Mouse (Mus musculus): ENCODE data around the gene Gm29427.

The Gm29427 gene

DNA sequence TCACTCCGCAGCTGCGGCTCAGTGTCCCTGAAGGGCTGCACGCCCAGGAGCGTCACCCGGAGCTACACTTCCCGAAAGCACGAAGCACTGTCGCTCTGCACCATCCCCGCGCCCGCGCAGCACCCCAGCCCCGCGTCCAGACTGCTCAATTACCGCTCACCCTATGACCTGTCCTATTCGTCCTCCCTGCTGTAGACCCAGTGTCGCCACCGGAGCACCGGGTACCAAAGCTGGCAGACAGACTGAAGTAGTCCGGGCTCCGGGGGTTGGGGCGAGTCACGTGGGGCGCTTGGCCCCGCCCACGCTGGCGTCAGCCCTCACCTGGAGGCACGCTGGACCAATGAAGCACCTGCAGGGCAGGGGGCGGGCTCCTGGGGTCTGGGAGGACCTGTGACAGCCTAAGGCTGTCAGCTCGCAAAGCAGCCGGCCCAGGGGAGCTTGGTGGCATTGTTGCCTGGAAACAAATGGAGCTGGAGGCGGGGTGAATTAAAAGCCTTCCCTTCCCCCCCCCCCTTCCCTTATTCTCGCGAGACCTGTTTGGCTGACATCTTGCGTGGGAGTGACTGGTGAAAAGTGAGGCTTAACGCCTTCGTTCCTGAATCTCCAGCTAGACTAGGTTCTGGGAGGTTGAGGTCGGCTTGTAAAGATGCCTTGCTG, at the start of gene Gm29427:
Gene Gm29427 (minus strand): TSS at position 239 of the 657 bp plus-strand sequence.
- DNase-seq (ENCODE audit: low spot score in 2 of 2): peak; percentile 94 to 95

DNA sequence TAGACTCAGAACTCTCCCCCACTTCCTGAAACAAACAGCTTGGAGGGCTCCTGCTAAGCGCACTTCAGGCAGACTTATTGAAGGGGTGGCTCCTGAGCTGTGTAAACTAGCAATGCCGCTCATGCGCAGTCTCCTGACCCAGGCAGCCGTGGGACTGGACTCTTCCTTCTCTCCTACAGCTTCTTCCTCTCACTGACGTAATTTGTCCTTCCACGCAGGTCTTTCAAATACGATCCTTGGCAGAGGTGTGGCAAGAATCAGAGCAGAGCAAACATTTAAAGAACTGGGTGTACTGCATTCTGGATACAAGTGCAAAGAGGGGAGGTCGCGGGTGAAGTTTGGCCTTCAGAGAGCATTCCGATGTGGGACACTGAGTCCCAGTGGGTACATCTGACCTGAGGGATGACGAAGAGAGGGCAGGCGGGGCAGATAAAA, 48.4 kb upstream of the Gm29427 start:
- DNase-seq (ENCODE audit: low spot score in 2 of 2): no peak

DNA sequence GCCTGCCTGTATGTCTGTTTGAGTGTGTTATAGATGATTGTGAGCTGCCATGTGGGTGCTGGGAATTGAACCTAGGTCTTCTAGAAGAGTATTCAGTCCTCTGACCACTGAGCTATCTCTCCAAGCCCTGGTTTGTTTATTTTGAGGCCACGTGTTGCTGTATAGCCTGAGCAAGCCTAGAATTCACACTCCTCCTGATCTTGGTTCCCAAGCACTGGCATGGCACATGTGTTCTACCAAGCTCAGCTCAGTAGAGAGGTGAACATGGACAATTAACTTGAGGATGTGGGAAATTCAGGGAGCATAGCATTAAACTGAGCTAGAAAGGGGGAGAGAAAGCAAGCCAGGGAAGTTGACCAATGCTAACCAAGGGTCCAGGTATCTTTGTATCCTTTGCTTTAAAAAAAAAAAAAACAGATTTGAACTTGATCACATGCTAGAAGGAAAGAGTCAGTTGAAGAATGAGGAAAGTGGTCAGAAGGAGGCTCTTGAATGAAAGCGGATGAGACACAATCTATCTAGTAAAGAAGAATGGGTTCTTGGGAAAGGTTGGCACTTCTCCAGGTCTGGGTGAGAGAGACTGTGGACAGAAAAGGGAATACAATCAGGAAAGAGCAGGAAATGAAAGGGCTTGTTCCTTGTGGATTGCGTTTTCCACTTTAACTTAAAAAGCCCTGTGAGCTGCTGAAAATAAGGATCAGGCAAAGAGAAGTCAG, 46.6 kb upstream of the Gm29427 start:
- no peak for DNase-seq (ENCODE audit: low spot score in 2 of 2)

DNA sequence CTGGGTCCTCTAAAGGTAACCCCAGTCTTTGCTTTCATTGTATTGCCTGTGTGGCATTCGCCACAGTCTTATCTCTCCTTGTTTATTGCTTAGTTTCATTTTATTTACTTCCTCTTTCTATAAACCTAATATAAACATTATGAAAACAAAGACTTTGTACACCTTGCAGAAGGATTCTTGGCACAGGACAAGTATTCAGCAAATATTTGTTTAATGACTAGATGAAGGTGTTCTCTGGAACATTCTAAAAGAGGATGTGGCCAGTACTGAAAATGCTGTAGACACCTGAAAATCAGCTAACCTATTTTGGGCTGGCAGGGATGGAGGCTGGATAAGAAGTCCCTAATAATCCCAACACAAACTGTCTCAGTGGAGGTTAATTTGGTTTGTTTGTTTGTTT, 46.0 kb upstream of the Gm29427 start:
- no peak for DNase-seq (ENCODE audit: low spot score in 2 of 2)

DNA sequence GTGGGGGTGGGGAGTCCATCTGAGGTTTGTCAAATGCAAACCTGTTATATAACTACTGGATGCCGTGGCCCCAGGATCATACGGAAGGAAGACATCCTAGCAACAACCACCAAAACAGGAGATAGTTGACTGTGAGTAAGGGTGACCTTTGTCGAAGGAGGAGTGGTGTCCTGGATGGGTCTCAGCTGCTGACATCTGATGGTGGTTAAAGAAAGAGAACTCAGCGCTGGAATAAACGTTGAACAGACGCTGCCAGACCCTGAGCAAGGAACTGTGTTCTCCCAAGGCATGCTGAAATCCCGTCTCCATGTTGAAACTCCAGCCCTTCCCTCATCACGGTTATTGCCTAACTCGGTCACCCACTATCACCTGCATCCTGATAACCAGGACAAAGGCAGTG, 44.1 kb upstream of the Gm29427 start:
- DNase-seq (ENCODE audit: low spot score in 2 of 2): no peak

DNA sequence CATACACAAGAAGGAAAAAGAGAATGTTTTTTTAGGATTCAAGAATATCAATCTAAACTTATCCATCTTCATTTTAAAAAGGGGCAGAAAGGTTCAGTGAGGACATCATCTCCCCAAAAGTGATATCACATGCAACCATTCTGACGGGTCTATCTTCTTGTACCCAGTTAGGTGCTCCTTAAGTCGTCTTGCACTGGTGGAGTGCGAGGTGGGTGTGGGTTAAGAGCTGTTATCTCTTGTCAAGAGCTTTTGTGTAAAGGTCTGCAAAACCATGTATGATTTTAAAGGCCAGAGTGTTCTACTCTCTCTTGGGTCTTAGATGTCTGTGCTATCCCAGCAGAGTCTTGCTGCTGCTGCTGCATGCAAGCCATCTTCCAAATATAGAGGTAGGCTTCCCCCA, 31.2 kb upstream of the Gm29427 start:
- DNase-seq (ENCODE audit: low spot score in 2 of 2): no peak

DNA sequence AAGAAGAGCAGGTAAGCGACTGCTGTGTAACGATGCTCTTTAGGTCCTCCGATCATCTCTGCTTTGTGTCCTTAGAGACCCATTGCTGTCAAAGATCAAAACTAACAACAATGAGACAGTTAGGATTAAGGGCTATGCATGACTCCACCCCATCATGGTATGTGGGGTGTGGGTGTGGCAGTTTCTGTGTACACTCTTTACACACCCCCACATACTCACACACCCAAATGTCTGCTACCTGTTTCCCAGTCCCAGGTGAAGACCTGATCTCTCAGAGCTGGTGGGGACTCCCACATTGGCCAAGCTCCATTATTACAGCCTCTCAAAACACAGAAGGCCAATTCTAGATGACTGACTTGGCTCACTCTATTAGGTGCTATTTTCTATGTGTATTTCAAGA, 30.0 kb upstream of the Gm29427 start:
- no peak for DNase-seq (ENCODE audit: low spot score in 2 of 2)

DNA sequence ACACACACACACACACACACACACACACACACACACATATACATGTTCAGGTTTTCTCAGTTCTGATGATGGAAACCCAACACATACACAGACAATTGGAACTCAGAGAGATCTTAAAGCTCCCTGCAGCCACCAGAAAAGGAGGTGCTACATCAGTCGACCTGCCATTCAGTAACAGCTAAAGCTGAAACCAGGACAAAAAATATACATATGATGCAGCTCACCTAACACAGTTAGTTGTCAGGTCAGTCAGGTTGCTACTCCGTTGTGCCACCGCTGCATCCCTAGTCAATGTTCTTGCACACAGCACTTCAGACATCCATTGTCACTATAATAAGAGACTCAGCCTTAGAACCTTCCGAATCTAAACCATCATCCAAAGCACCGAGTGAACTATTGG, 29.4 kb upstream of the Gm29427 start:
- no peak for DNase-seq (ENCODE audit: low spot score in 2 of 2)

DNA sequence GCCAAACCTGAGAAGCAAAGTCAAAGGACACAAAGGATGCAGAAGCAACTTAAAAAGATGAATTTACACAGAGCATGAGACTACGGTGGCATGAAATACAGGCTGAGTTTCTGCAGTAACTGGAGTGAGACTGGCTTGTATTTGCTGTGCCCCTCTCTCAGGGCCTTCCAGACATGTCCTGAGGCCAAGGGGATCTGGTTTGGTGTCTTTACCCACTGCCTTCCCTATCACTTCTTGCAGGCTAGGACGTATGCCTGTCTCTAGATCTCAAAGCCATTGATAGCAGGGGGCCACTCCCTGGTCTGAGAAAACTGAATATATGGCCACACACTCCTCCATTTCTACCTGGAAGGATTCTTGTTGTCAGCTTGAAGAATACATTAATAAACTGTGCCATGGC, 28.6 kb upstream of the Gm29427 start:
- no peak for DNase-seq (ENCODE audit: low spot score in 2 of 2)

DNA sequence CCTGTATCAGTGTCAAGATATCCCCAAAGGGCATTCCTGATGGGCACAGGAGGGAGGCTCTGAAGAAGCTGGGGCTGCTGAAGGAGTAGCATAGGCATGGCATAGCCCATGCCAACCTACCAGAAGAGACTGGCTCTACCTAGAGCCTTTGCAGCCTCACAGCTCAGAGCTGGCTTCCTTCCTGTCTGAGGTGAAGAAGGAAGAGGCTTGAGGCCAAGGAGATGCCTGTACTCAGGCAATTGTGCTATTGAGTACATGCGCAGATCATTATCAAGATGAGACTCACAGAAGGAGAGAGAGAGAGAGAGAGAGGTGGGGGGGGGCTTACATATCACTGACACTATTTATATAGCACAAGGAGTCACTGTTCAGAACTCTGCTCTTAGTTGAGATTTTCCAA, 28.2 kb upstream of the Gm29427 start:
- DNase-seq (ENCODE audit: low spot score in 2 of 2): no peak

DNA sequence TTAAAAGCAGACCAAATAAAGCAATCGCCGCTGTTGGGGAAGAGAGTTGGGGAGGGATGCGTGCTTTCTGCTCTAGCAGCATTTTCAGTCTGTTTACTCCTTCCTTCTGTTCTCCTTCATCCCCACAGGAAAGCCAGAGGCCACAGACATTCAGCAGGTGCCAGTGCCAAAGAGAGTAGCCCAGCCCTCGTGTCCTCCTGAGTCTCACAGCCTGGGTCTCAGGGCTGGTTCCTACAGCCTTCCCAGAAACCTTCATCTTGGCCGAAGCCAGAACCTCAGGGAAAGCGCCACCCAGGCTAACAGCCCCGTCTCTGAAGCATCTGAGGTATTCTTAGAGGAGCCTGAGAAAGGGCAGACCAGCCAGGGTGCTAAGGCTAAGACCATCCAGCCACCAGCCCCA, 26.6 kb upstream of the Gm29427 start:
- no peak for DNase-seq (ENCODE audit: low spot score in 2 of 2)

DNA sequence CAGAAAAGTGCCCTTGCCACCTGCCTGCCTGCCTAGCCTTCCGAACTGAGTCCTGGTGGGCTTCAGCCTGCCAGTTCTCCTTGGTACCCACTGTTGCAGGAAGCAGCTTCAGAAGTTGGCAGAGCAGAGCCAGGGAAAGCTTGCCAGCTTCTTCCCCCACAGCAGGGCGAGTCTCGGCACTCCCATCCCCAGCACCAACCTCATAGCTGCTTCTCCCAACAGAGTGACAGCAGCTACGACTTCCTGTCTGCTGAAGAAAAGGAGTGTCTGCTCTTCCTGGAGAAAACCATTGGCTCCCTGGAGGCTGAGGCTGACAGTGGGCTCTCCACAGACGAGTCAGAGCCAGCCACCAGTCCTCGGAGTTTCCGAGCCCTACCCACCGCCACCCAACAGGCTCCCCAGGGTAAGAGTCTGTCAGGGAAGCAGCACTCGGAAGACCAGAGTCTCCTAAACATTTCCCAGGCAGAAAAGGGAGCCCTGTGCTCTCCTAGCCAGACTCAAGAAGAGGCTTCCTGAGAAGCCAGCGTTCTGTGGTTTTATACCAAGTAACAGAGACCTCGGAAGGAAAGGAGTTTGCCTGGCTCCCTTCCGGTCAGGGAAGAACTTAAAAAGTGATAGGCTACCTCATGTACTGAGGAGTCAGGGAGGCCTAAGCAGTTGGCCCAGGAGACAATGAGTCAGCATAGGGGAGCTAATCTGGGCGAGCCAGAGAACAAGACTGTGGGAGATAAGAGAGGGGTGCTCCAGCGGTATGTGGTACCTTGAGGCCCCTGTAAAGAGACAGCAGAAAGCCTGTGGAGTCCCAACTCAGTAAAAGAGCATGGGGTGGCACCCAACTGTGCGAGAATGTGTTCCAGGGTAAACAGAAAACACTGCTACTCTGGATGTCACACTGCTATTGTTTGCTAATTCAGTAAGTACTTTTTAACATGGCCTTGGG, 25.5 kb upstream of the Gm29427 start:
- DNase-seq (ENCODE audit: low spot score in 2 of 2): peak; percentile 54 to 58

DNA sequence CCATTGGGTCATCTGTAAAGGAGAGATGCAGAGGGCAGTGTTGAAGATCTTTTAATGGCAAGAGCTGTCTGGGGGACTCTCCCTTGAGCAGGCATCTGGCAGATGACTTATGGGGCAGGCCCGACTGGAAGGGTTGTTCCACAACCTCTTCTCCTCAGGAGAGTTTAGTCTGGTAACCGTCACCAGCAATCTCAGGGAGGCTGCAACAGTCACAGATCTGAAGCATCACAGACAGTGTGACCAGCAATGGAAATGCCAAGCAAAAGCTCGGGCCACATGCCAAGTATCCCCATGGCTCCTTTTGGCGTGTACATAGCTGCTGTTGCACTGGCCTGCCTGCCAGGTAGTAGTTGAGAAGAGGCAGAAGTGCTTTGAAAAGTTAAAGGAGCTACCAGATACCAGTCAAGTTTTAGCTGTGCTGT, 24.6 kb upstream of the Gm29427 start:
- DNase-seq (ENCODE audit: low spot score in 2 of 2): no peak

DNA sequence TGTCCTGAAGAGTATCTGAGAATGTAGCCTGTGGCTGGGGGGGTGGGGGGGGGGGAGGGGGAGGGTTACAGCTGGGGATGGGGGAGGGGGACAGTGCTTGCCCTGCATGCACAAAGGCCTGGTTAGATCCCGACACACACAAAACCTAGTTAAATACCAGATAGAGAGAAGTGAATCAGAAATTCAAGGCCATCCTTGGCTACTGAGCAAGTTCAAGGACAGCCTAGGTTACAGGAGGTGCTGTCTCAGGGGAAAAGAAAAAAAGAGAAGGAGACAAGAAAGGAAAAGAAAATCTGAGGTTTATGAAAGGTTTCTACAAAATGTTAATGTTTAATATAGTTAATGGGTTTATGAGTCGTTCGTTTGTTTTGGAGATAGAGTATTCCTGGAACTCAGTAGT, 24.0 kb upstream of the Gm29427 start:
- no peak for DNase-seq (ENCODE audit: low spot score in 2 of 2)

DNA sequence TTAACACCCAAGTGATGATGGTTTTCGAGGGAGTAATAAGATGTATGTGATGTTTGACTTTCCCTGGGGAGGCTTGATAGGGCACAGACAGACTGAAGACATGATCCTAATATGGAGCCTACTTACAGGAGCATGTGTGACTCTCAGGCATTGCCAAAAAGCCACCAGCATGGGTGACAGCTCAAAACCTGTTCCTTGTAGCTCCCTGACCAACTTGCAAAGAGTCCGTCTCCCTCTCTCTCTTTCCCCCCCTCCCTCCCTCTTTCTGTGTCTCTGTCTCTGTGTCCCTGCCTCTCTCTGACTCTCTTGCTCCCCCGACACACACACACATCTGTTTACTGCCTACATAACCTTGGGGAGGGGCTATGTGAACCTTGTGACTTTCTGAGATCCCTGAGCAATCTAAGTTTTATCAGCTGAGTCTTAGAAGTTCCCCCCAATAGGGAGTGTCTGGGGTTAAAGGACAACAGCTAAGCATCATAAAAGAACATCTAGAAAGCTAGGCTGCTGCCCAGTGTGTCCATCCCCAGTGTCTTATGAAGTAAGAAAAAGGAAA, 23.0 kb upstream of the Gm29427 start:
- DNase-seq (ENCODE audit: low spot score in 2 of 2): no peak

DNA sequence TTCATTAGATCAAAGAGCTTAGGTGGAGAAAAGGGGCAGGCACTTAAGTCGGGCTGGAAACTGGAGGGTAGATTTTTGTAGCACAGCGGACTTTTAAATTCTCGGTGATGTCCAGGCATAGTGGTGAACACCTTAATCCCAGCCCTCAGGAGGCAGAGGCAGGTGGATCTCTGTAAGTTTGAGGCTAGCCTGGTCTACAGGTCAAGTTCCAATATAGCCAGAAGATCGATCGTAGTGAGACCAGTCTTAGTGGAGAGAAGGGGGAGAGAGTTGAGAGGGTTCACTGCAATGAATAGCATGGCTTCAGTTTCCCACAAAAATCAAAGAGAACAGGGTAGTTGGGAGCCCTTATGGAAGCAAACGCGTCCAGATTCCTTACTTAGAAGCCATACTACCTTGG, 22.3 kb upstream of the Gm29427 start:
- no peak for DNase-seq (ENCODE audit: low spot score in 2 of 2)

DNA sequence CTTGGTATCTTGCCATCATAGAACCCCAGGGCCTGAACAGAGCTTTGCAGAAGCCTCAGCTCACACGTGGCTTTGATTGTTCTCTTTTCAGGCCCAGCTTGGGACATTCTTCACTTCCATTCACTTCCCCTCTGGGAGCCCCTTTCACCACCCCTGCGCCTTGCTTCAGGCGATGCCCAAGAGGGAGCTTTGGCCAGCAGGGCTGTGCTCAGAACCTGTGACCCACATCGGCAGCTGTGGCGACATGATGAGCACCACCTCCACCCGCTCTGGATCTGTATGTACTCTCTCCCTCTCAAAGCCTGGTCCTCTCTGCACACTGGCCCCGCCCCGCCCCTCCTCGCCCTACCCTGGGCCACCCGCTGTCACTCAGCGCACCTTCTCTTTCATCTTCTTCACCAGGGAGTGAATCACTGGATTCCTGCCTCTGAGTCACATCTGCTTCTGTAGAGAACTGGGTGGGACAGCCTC, 21.8 kb upstream of the Gm29427 start:
- no peak for DNase-seq (ENCODE audit: low spot score in 2 of 2)

DNA sequence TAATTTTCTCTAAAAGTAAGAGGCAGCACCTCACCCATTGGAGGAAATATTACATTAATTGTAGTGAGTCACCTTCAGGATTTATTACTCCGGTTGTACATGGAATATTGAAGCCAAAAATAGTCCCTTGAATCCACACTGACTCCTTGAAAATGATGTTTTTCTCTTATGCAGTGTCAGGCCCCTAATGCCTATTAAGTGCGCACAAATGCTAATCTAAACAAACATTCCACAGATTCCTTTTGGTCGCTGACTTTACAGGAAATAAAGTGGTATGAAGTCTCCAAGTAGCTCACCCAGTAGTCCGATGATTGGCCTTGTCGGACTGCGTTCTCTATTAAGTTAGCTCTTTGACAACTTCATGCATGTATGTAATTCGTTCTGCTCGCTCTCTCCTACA, 19.3 kb upstream of the Gm29427 start:
- DNase-seq (ENCODE audit: low spot score in 2 of 2): no peak

DNA sequence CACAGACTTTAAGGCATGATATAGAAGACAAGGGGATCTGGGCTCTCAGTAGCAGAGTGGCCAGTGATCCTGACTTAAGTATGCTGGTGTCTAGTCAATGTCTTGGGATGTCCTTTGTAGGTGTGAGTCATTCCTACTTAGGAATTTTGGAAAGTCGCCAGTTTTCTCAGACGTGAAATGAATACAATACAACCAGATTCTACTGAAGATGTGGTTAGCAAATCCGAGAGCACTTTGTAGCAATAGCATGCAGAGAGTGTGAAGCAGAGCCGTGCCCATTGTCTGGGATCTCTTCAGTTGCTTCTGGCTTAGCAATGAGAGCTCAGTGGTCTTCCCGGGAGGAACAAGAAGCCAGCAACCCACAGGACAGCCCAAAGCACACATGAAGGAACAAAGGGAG, 18.9 kb upstream of the Gm29427 start:
- no peak for DNase-seq (ENCODE audit: low spot score in 2 of 2)

DNA sequence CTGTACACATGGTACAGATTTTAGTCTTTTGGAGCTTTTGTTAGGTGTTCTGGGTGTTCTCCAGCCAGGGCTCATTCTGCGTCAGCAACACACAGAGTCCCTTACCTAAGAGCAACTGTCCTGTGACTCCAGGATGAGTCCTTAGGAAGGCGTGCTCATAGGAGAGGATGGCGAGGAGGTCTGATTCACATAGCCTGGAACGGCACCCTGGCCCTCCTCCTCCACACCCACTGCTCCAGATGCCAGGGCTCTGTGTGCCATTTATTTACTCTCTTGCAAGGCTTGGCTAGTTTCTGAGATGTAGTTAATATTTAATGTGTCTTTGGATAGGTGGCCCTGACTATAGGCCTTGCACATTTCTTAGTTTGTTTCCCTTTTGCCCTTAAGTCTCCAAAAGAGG, 18.1 kb upstream of the Gm29427 start:
- no peak for DNase-seq (ENCODE audit: low spot score in 2 of 2)

DNA sequence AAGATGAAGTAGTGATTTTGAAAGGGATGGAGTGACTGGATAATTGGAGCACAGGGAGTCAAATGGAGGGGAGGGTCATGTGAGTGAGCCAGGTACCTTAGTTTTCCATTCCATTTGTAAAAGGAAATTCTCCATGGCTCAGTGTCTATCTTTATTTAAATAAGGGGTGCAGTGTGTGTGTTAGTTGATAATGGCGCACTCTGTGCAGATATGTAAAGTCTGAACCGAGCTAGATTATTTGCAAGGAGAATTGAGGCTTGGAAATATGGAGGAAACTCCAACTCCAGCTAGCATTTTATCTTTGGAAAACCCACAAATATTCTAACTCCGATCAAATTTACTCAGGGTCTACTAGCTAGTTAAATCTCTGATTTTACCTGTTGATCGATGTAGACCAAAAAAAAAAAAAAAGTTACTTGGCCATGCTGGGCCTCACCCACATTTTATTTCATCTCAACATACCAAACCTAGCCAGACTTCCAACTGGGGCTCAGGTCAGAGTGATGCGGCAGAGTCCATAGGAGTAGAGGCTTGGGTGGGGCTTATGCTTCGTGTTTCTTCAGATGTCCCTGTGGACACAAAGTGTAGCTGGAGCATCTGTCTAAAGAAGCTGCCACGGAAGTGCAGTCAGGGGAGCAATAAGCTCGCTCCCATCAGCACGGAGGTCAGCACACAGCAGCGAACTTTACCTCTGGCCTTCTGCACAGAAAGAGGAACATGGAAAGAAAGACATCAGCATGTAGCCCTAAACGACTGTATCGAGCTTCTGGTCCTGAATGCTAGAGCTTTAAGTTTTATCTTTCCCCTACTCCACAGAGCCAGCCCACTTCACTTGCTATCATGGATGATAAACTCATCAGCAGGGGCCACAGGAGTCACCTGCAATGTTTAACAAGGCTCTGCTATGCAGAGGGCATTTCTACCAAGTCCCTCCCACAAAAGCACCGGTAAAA, 17.4 kb upstream of the Gm29427 start:
- DNase-seq (ENCODE audit: low spot score in 2 of 2): no peak

Measured in right cerebral cortex, postnatal 36 days (tissue).